Mouse (Mus musculus): ENCODE data around the gene Ubash3a.
A peak's percentile ranks its signal among the peaks of the same experiment; 100 is the strongest.

GRCm38 (mm10) chr17:31238234-31239020, 30.8 kb downstream of the Ubash3a start:
- TF ChIP-seq USF2 (IDR thresholded peaks at IDR 0.05; ENCODE audit: borderline replicate concordance in 1 of 2, insufficient read depth in 1 of 2, low read depth in 1 of 2, low read length in 2 of 2) (no peak), CTCF (IDR thresholded peaks at IDR 0.05 in 2 of 3, conservative IDR thresholded peaks at IDR 0.05 in 1 of 3; ENCODE audit: control insufficient read depth in 1 of 3, insufficient read depth in 1 of 3, low read depth in 2 of 3, low read length in 3 of 3, poor library complexity in 1 of 3, severe bottlenecking in 1 of 3) (no peak), RCOR1 (IDR thresholded peaks at IDR 0.05; ENCODE audit: low read depth, low read length) (peak; percentile 89), TCF12 (IDR thresholded peaks at IDR 0.05; ENCODE audit: low read depth, low read length) (peak; percentile 99), POLR2A (IDR thresholded peaks at IDR 0.05; ENCODE audit: control insufficient read depth in 1 of 2, insufficient read depth in 1 of 2, low read depth in 1 of 2, low read length in 2 of 2, poor library complexity in 1 of 2) (no peak), EP300 (IDR thresholded peaks at IDR 0.05; ENCODE audit: low read depth in 1 of 2, low read length in 2 of 2) (peak; percentile 90 to 94), CHD2 (IDR thresholded peaks at IDR 0.05; ENCODE audit: low read length) (no peak), USF1 (IDR thresholded peaks at IDR 0.05; ENCODE audit: low read depth, low read length) (0 out of 2 replicates have a peak, but pooled peaks have one; percentile 11), NELFE (IDR thresholded peaks at IDR 0.05; ENCODE audit: low read depth, low read length) (no peak), BHLHE40 (IDR thresholded peaks at IDR 0.05; ENCODE audit: borderline replicate concordance, low read depth, low read length) (peak; percentile 94), JUND (IDR thresholded peaks at IDR 0.05; ENCODE audit: low read depth, low read length) (no peak), TBP (IDR thresholded peaks at IDR 0.05; ENCODE audit: low read depth, low read length) (no peak), ZMIZ1 (IDR thresholded peaks at IDR 0.05; ENCODE audit: low read depth, low read length) (0 out of 2 replicates have a peak, but pooled peaks have one; percentile 37), GABPA (IDR thresholded peaks at IDR 0.05; ENCODE audit: low read depth, low read length) (no peak)
